Mouse (Mus musculus) MEL (cell line): ENCODE data around the gene Flywch1. TPM values are rescaled to one million over a fixed set of nuclear protein-coding genes. Genes with fewer than 3 reads are reported as not detected.

ENCODE experiments used
- DNase-seq: peaks from one replicate; pipeline ENCODE4 v3.0.0; 2011; ENCODE audit warnings: low read depth, low spot score
- H3K27ac ChIP-seq: 2 replicates; pipeline ENCODE4 v1.5.1; 2012; ENCODE audit warnings: low read depth, mild to moderate bottlenecking, control low read depth, low read length, moderate library complexity; ENCODE audit not compliant: control insufficient read depth
- H3K27me3 ChIP-seq, 2 experiments: fragments of 150-350 bp in 1 of 2; sonication (generic) in 1 of 2; 2 replicates each; pipeline ENCODE4 v1.6.1; 2012; ENCODE audit warnings: low read length in 2 of 2, mild to moderate bottlenecking in 2 of 2, improper control_type of control experiment in 1 of 2, moderate library complexity in 1 of 2; ENCODE audit not compliant: insufficient read depth in 2 of 2, control insufficient read depth in 1 of 2
- H3K36me3 ChIP-seq, 2 experiments: 2 replicates each; pipeline ENCODE4 v1.6.1; 2012 to 2014; ENCODE audit warnings: low read length in 2 of 2, improper control_type of control experiment in 1 of 2, inconsistent platforms in 1 of 2, mild to moderate bottlenecking in 1 of 2; ENCODE audit not compliant: insufficient read depth in 2 of 2, control insufficient read depth in 1 of 2
- H3K4me1 ChIP-seq, 2 experiments: fragments of 150-350 bp in 1 of 2; sonication (generic) in 1 of 2; 2 replicates each; pipeline ENCODE4 v1.6.1; 2012; ENCODE audit warnings: low read length in 2 of 2, improper control_type of control experiment in 1 of 2, mild to moderate bottlenecking in 1 of 2; ENCODE audit not compliant: insufficient read depth in 2 of 2, control insufficient read depth in 1 of 2
- H3K4me3 ChIP-seq, 2 experiments: fragments of 150-350 bp in 1 of 2; sonication (generic) in 1 of 2; 2 replicates each; pipeline ENCODE4 v1.5.1; 2012; ENCODE audit warnings: low read depth in 2 of 2, low read length in 2 of 2, mild to moderate bottlenecking in 2 of 2, moderate library complexity in 2 of 2, control low read depth in 1 of 2, improper control_type of control experiment in 1 of 2; ENCODE audit not compliant: control insufficient read depth in 1 of 2, insufficient read depth in 1 of 2
- H3K79me2 ChIP-seq: 2 replicates; pipeline ENCODE4 v1.6.1; 2012; ENCODE audit warnings: mild to moderate bottlenecking, low read length, moderate library complexity; ENCODE audit not compliant: control insufficient read depth, poor library complexity, insufficient read depth
- H3K9ac ChIP-seq: 2 replicates; pipeline ENCODE4 v1.6.1; 2012; ENCODE audit warnings: low read depth, mild to moderate bottlenecking, control low read depth, low read length, moderate library complexity; ENCODE audit not compliant: control insufficient read depth, poor library complexity, severe bottlenecking
- H3K9me3 ChIP-seq: fragments of 150-350 bp; sonication (generic); replicated peaks from 2 replicates; pipeline ENCODE4 v1.6.1; 2012; ENCODE audit warnings: mild to moderate bottlenecking, low read length, improper control_type of control experiment, moderate library complexity; ENCODE audit not compliant: insufficient read depth
- CHD1 ChIP-seq: IDR thresholded peaks from 2 replicates; pipeline ENCODE4 v1.6.1; 2012; ENCODE audit warnings: low read depth, mild to moderate bottlenecking, inconsistent platforms, low read length, improper control_type of control experiment
- CHD2 ChIP-seq: IDR thresholded peaks from 2 replicates; pipeline ENCODE4 v1.6.1; 2011; ENCODE audit warnings: low read length, improper control_type of control experiment
- CTCF ChIP-seq, 3 experiments: IDR thresholded peaks in 2 of 3; conservative IDR thresholded peaks in 1 of 3; 2 replicates each; pipeline ENCODE4 v1.5.1; 2011 to 2012; ENCODE audit warnings: low read length in 3 of 3, low read depth in 2 of 3, mild to moderate bottlenecking in 2 of 3, improper control_type of control experiment in 1 of 3, inconsistent platforms in 1 of 3, mixed read lengths in 1 of 3, moderate library complexity in 1 of 3; ENCODE audit not compliant: control insufficient read depth in 1 of 3, insufficient read depth in 1 of 3, poor library complexity in 1 of 3, severe bottlenecking in 1 of 3
- ETS1 ChIP-seq: IDR thresholded peaks from 2 replicates; pipeline ENCODE4 v1.6.1; 2012; ENCODE audit warnings: low read depth, mild to moderate bottlenecking, inconsistent platforms, low read length, improper control_type of control experiment, moderate library complexity
- MAX ChIP-seq: IDR thresholded peaks from 2 replicates; pipeline ENCODE4 v1.6.1; 2011; ENCODE audit warnings: low read length, improper control_type of control experiment
- MAZ ChIP-seq: IDR thresholded peaks from 2 replicates; pipeline ENCODE4 v1.6.1; 2012; ENCODE audit warnings: low read depth, mild to moderate bottlenecking, inconsistent platforms, low read length, improper control_type of control experiment
- MEF2A ChIP-seq: IDR thresholded peaks from 2 replicates; pipeline ENCODE4 v1.6.1; 2014; ENCODE audit warnings: low read depth, mild to moderate bottlenecking, inconsistent platforms, low read length, improper control_type of control experiment; ENCODE audit not compliant: poor library complexity, insufficient replicate concordance, severe bottlenecking; ENCODE audit errors: extremely low read depth
- MXI1 ChIP-seq: IDR thresholded peaks from 2 replicates; pipeline ENCODE4 v1.6.1; 2011; ENCODE audit warnings: mild to moderate bottlenecking, low read depth, low read length, improper control_type of control experiment
- POLR2A ChIP-seq, 2 experiments: IDR thresholded peaks; 2 replicates each; pipeline ENCODE4 v1.6.1; 2011 to 2012; ENCODE audit warnings: low read length in 2 of 2, mild to moderate bottlenecking in 2 of 2, control low read depth in 1 of 2, improper control_type of control experiment in 1 of 2, low read depth in 1 of 2, moderate library complexity in 1 of 2; ENCODE audit not compliant: control insufficient read depth in 1 of 2, insufficient read depth in 1 of 2, poor library complexity in 1 of 2
- POLR2AphosphoS2 ChIP-seq: IDR thresholded peaks from 2 replicates; pipeline ENCODE4 v1.6.1; 2011; ENCODE audit warnings: low read length, improper control_type of control experiment
- RCOR1 ChIP-seq: IDR thresholded peaks from 2 replicates; pipeline ENCODE4 v1.6.1; 2012; ENCODE audit warnings: low read depth, mild to moderate bottlenecking, inconsistent platforms, low read length, improper control_type of control experiment
- TAL1 ChIP-seq: IDR thresholded peaks from 2 replicates; pipeline ENCODE4 v1.6.1; 2012; ENCODE audit warnings: mild to moderate bottlenecking, inconsistent platforms, low read length, moderate library complexity, mixed read lengths
- TBP ChIP-seq: IDR thresholded peaks from 2 replicates; pipeline ENCODE4 v1.8.0; 2011; ENCODE audit warnings: low read depth, low read length, improper control_type of control experiment
- TCF12 ChIP-seq: IDR thresholded peaks from 2 replicates; pipeline ENCODE4 v1.6.1; 2014; ENCODE audit warnings: low read depth, mild to moderate bottlenecking, inconsistent platforms, low read length, improper control_type of control experiment, moderate library complexity
- ZC3H11A ChIP-seq: IDR thresholded peaks from 2 replicates; pipeline ENCODE4 v1.6.1; 2012; ENCODE audit warnings: low read depth, mild to moderate bottlenecking, inconsistent platforms, low read length, improper control_type of control experiment
- ZMIZ1 ChIP-seq: IDR thresholded peaks from 2 replicates; pipeline ENCODE4 v1.6.1; 2012; ENCODE audit warnings: low read depth, mild to moderate bottlenecking, inconsistent platforms, low read length, improper control_type of control experiment, moderate library complexity
- ZNF384 ChIP-seq: IDR thresholded peaks from 2 replicates; pipeline ENCODE4 v1.6.1; 2012; ENCODE audit warnings: low read depth, mild to moderate bottlenecking, inconsistent platforms, low read length, improper control_type of control experiment
- polyA plus RNA-seq, 2 experiments: library from polyadenylated mRNA; stranded (reverse) in 1 of 2; unstranded in 1 of 2; fragments of >175 nt in 1 of 2; fragments of >200 nt in 1 of 2; gene quantifications; 2 replicates each; pipeline versions ENCODE4 v1.2.1 to v1.2.4; 2012; ENCODE audit warnings: low replicate concordance in 2 of 2, low read depth in 1 of 2; ENCODE audit not compliant: insufficient read length in 2 of 2, insufficient read depth in 1 of 2, missing spikeins in 1 of 2
- total RNA-seq: library from RNA; depleted of rRNA; stranded (reverse); fragments of 300-350 nt; gene quantifications from 2 replicates; pipeline ENCODE4 v1.2.3, GENCODE M21; 2012

Gene Flywch1
- total and polyA plus RNA-seq, 3 experiments = 15.3 to 29.7 TPM; not detected in 1

DNA sequence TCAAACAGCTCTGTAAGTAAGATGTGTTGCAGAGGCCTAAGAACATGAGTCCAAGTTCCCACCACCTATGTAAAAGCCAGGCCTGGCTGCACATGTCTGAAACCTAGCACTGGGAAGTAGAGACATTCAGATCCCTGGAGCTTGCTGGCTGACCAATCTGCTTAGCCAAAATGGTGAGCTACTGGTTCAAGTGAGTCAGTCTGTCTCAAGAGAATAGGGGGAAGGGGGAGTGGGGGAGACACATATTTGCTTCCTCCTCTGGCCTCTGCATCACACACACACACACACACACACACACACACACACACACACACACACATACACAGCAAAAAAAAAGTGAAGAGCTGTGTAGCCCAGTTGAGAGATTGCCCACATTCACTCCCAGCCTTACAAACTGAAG lies 11.9 kb upstream of the Flywch1 start:
- no peak overlapping the region for H3K27ac ChIP-seq
- no peaks in the 10 kb centered on the region; a peak in 2 of 4 replicates for H3K27me3 ChIP-seq
- H3K4me1 ChIP-seq = no peaks in the 10 kb centered on the region; a peak in 1 of 4 replicates
- no peak overlapping the region for H3K4me3 ChIP-seq
- TF ChIP-seq CTCF (IDR thresholded peaks at IDR 0.05 in 2 of 3, conservative IDR thresholded peaks at IDR 0.05 in 1 of 3; ENCODE audit: control insufficient read depth in 1 of 3, insufficient read depth in 1 of 3, low read depth in 2 of 3, low read length in 3 of 3, poor library complexity in 1 of 3, severe bottlenecking in 1 of 3) (no peak), ZC3H11A (no peak), CHD1 (no peak), CHD2 (no peak), POLR2A (IDR thresholded peaks at IDR 0.05; ENCODE audit: control insufficient read depth in 1 of 2, insufficient read depth in 1 of 2, low read depth in 1 of 2, low read length in 2 of 2, poor library complexity in 1 of 2) (no peak), TCF12 (no peak)
- peaks cover 0 to 2% of the 10 kb centered on the region in 2 experiments; a peak in 1 of 4 replicates for H3K36me3 ChIP-seq
- no peak overlapping the region for H3K9ac ChIP-seq
- no peaks in the 10 kb centered on the region for H3K9me3 ChIP-seq
- H3K79me2 ChIP-seq = no peaks in the 10 kb centered on the region
- no peak for DNase-seq

GRCm38 (mm10) chr17:23778447-23778846 lies 7.0 kb upstream of the Flywch1 start:
- H3K27ac ChIP-seq = no peak overlapping the region
- no peaks in the 10 kb centered on the region for H3K9me3 ChIP-seq
- DNase-seq = no peak
- H3K4me1 ChIP-seq = no peaks in the 10 kb centered on the region
- H3K4me3 ChIP-seq = no peak overlapping the region
- no peak overlapping the region for H3K9ac ChIP-seq
- H3K36me3 ChIP-seq = no peaks in the 10 kb centered on the region
- H3K27me3 ChIP-seq = no peaks in the 10 kb centered on the region; a peak in 2 of 4 replicates
- TF ChIP-seq ZMIZ1 = no peak
- H3K79me2 ChIP-seq = no peaks in the 10 kb centered on the region

DNA sequence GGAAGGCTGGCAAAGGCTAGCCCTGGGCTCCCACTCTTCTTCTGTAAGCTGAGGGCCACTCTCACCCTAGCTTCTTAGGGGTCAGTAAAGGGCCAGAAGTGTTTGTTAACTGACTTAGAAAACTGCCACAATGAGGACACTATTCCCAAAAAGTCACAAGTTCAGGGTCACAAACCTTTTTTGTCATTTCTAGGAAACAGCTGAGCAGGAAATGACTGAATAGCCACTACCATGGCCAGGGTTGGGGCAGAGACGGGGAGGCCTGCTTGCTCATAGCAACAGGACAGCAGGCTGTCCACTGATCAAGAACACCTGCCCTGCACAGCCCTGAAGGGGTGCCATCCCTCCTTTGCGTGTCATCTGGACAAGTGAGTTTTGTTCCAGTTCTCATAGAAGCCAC lies 5.7 kb upstream of the Flywch1 start:
- Histone ChIP-seq H3K79me2 (no peaks in the 10 kb centered on the region), H3K9ac (no peak overlapping the region), H3K27ac (no peak overlapping the region), H3K27me3 (no peaks in the 10 kb centered on the region; a peak in 2 of 4 replicates), H3K9me3 (no peaks in the 10 kb centered on the region), H3K4me3 (no peak overlapping the region), H3K36me3 (no peaks in the 10 kb centered on the region), H3K4me1 (no peaks in the 10 kb centered on the region)
- DNase-seq = no peak
- TF ChIP-seq MEF2A (no peak), POLR2AphosphoS2 (no peak), TAL1 (no peak), CTCF (IDR thresholded peaks at IDR 0.05 in 2 of 3, conservative IDR thresholded peaks at IDR 0.05 in 1 of 3; ENCODE audit: control insufficient read depth in 1 of 3, insufficient read depth in 1 of 3, low read depth in 2 of 3, low read length in 3 of 3, poor library complexity in 1 of 3, severe bottlenecking in 1 of 3) (no peak), ZNF384 (no peak), MAZ (no peak), TCF12 (no peak), ETS1 (no peak), RCOR1 (no peak), TBP (no peak), MAX (no peak), MXI1 (no peak)
